Mouse (Mus musculus) ovary, adult 2 months (tissue): ENCODE data around the gene Gm10160. TPM values are rescaled to one million over a fixed set of nuclear protein-coding genes. Genes with fewer than 3 reads are reported as not detected.

ENCODE experiments used
- polyA plus RNA-seq: library from polyadenylated mRNA; depleted of rRNA; stranded (reverse); fragments of >200 nt; gene quantifications from 2 replicates; pipeline ENCODE4 v1.2.3, GENCODE M21; 2012; rRNA removed

The Gm10160 gene
- polyA plus RNA-seq = not detected in 2 replicates

GRCm38 (mm10) chr7:81855694-81856093, at the start of gene Gm10160:
Gene Gm10160 (minus strand): TSS chr7:81855794.

GRCm38 (mm10) chr7:81858968-81859721, 3.6 kb upstream of the Gm10160 start, which contains the start of gene Tm6sf1:
Gene Tm6sf1 (plus strand): TSS chr7:81859001.

GRCm38 (mm10) chr7:81829379-81829894, 26.2 kb downstream of the Gm10160 start, which contains the start of gene Btbd1:
Gene Btbd1 (minus strand): TSS chr7:81829431.

Other genes with a start within 250 kb of the Gm10160 start
- gene Homer2, start 148.3 kb downstream of the Gm10160 start, polyA plus RNA-seq = 4.7 and 6.6 TPM in 2 replicates
- 5.5 and 6.7 TPM in 2 replicates for gene Ramac, start 92.9 kb downstream of the Gm10160 start, polyA plus RNA-seq
- 26.9 and 39.6 TPM in 2 replicates for gene 3110040N11Rik, start 66.3 kb downstream of the Gm10160 start, polyA plus RNA-seq
- 45.9 and 67.0 TPM in 2 replicates for gene Btbd1, start 26.4 kb downstream of the Gm10160 start, polyA plus RNA-seq
- gene Tm6sf1, start 3.2 kb upstream of the Gm10160 start, polyA plus RNA-seq = 51.8 and 65.4 TPM in 2 replicates
- gene Hdgfl3, start 78.7 kb upstream of the Gm10160 start, polyA plus RNA-seq = 10.8 and 16.7 TPM in 2 replicates
- gene Bnc1, start 136.5 kb upstream of the Gm10160 start, polyA plus RNA-seq = 3.5 and 3.6 TPM in 2 replicates